Mouse (Mus musculus) lung, embryonic 14.5 days (tissue): ENCODE data around the gene Glod4. TPM values are rescaled to one million over a fixed set of nuclear protein-coding genes. Genes with fewer than 3 reads are reported as not detected.

Source experiments
- ATAC-seq: fragments of 200-750 bp; cut with Nextera tagmentation; 2 replicates; pipeline ENCODE4 v1.8.0; 2017; ENCODE audit warnings: mild to moderate bottlenecking, moderate TSS enrichment, moderate library complexity; ENCODE audit not compliant: insufficient read depth
- DNase-seq: peaks from one replicate; pipeline ENCODE4 v3.0.0-alpha.2; 2015
- H3K27ac ChIP-seq: fragments of 300-500 bp; sonication (generic); 2 replicates; pipeline ENCODE4 v1.5.1; 2014; ENCODE audit warnings: low read depth, mild to moderate bottlenecking, moderate library complexity
- H3K27me3 ChIP-seq: fragments of 300-500 bp; sonication (generic); 2 replicates; pipeline ENCODE4 v1.6.1; 2014; ENCODE audit warnings: low read length, control low read depth; ENCODE audit not compliant: insufficient read depth
- H3K36me3 ChIP-seq: fragments of 300-500 bp; sonication (generic); 2 replicates; pipeline ENCODE4 v1.6.1; 2014; ENCODE audit warnings: control low read depth; ENCODE audit not compliant: insufficient read depth
- H3K4me1 ChIP-seq: fragments of 300-500 bp; sonication (generic); 2 replicates; pipeline ENCODE4 v1.6.1; 2014; ENCODE audit warnings: antibody characterized with exemption, control low read depth; ENCODE audit not compliant: insufficient read depth
- H3K4me2 ChIP-seq: fragments of 300-500 bp; sonication (generic); 2 replicates; pipeline ENCODE4 v1.6.1; 2014; ENCODE audit warnings: mild to moderate bottlenecking
- H3K4me3 ChIP-seq: fragments of 300-500 bp; sonication (generic); 2 replicates; pipeline ENCODE4 v1.5.1; 2014; ENCODE audit warnings: low read depth, low read length
- H3K9ac ChIP-seq: fragments of 300-500 bp; sonication (generic); 2 replicates; pipeline ENCODE4 v1.6.1; 2014
- H3K9me3 ChIP-seq: fragments of 300-500 bp; sonication (generic); 2 replicates; pipeline ENCODE4 v1.6.1; 2016; ENCODE audit warnings: low read depth, low read length, control low read depth
- CTCF ChIP-seq: IDR thresholded peaks from 2 replicates; pipeline ENCODE4 v1.5.1; 2016; ENCODE audit warnings: antibody characterized with exemption, low read depth
- WGBS: fragments of 180-500 bp; shearing (Covaris S2); extraction: QIAGEN DNeasy Blood & Tissue Kit; methylation state at CpG from one replicate; pipeline ENCODE4 v1.1.7; 2014; 5-methylcytosine and 5-hydroxymethylcytosine counted together
- polyA plus RNA-seq: library from polyadenylated mRNA; unstranded; fragments of >200 nt; fragmentation: Nextera tagmentation; extraction: Ambion mirVana; gene quantifications from 2 replicates; pipeline ENCODE4 v1.2.1, GENCODE M21; 2014

The Glod4 gene
- polyA plus RNA-seq, 1 experiment from 2014 or later, result 131 TPM

- 93% methylated on average over 1 of the region's 1 CpGs for WGBS
- no peak overlapping the region for H3K9ac ChIP-seq
- TF ChIP-seq CTCF, result no peak
- DNase-seq (no peak), ATAC-seq (no peak)
- H3K4me1 ChIP-seq, result peaks cover 6% of the 10 kb centered on the region; the same call in 1 of the 2 replicates
- no peak overlapping the region for H3K4me2 ChIP-seq
- peaks cover 4% of the 10 kb centered on the region; the same call in 1 of the 2 replicates for H3K36me3 ChIP-seq
- no peaks in the 10 kb centered on the region for H3K9me3 ChIP-seq
- no peak overlapping the region for H3K4me3 ChIP-seq
- no peaks in the 10 kb centered on the region for H3K27me3 ChIP-seq
- no peak overlapping the region for H3K27ac ChIP-seq
Observed at GRCm38 (mm10) chr11:76123517-76123916, 120.0 kb downstream of the Glod4 start.

GRCm38 (mm10) chr11:76122571-76122970 lies 121.0 kb downstream of the Glod4 start:
- H3K36me3 ChIP-seq, result peaks cover 5% of the 10 kb centered on the region; the same call in 1 of the 2 replicates
- no peak for TF ChIP-seq CTCF
- 79% methylated on average over 2 of the region's 2 CpGs for WGBS
- no peaks in the 10 kb centered on the region for H3K9me3 ChIP-seq
- ATAC-seq (no peak), DNase-seq (no peak)
- no peak overlapping the region for H3K4me3 ChIP-seq
- no peaks in the 10 kb centered on the region for H3K27me3 ChIP-seq
- H3K4me2 ChIP-seq, result no peak overlapping the region
- no peak overlapping the region for H3K9ac ChIP-seq
- H3K4me1 ChIP-seq, result peaks cover 6% of the 10 kb centered on the region; the same call in 1 of the 2 replicates
- no peak overlapping the region for H3K27ac ChIP-seq

- DNase-seq, result no peak
Observed at GRCm38 (mm10) chr11:76121086-76121485, 122.4 kb downstream of the Glod4 start.

GRCm38 (mm10) chr11:76120407-76120901 lies 123.1 kb downstream of the Glod4 start:
- ATAC-seq (peak; percentile 60; the same call in 1 of the 2 replicates), DNase-seq (peak; percentile 72)
- Histone ChIP-seq H3K27me3 (no peaks in the 10 kb centered on the region), H3K9ac (no peak overlapping the region; the same call in 1 of the 2 replicates), H3K4me3 (no peak overlapping the region), H3K27ac (peak overlapping the region; percentile 42), H3K4me1 (peaks cover 6% of the 10 kb centered on the region; the same call in 1 of the 2 replicates), H3K36me3 (peaks cover 8% of the 10 kb centered on the region; the same call in 1 of the 2 replicates), H3K9me3 (no peaks in the 10 kb centered on the region), H3K4me2 (no peak overlapping the region)
- no peak for TF ChIP-seq CTCF
- WGBS, result 23% methylated on average over 10 of the region's 10 CpGs

More at GRCm38 (mm10) chr11:76121086-76121485, 122.4 kb downstream of the Glod4 start:
- WGBS, result 69% methylated on average over 4 of the region's 4 CpGs
- no peak overlapping the region for H3K4me3 ChIP-seq
- H3K4me1 ChIP-seq, result peaks cover 6% of the 10 kb centered on the region; the same call in 1 of the 2 replicates
- H3K9ac ChIP-seq, result no peak overlapping the region
- TF ChIP-seq CTCF, result no peak
- H3K27me3 ChIP-seq, result no peaks in the 10 kb centered on the region
- H3K9me3 ChIP-seq, result no peaks in the 10 kb centered on the region
- peaks cover 8% of the 10 kb centered on the region; the same call in 1 of the 2 replicates for H3K36me3 ChIP-seq
- H3K4me2 ChIP-seq, result no peak overlapping the region
- no peak for ATAC-seq
- H3K27ac ChIP-seq, result no peak overlapping the region

GRCm38 (mm10) chr11:76110416-76110815 lies 133.1 kb downstream of the Glod4 start:
- no peak for DNase-seq
- no peak overlapping the region for H3K4me2 ChIP-seq
- H3K4me3 ChIP-seq, result no peak overlapping the region
- no peaks in the 10 kb centered on the region for H3K9me3 ChIP-seq
- no peak for ATAC-seq
- H3K27me3 ChIP-seq, result no peaks in the 10 kb centered on the region
- no peak overlapping the region for H3K27ac ChIP-seq
- 96% methylated on average over 3 of the region's 3 CpGs for WGBS
- no peak for TF ChIP-seq CTCF
- H3K9ac ChIP-seq, result no peak overlapping the region
- H3K4me1 ChIP-seq, result 0 out of 2 replicates have a peak, but pooled peaks cover 8% of the 10 kb centered on the region
- peaks cover 16% of the 10 kb centered on the region for H3K36me3 ChIP-seq

GRCm38 (mm10) chr11:76106551-76107496 lies 136.7 kb downstream of the Glod4 start:
- H3K27me3 ChIP-seq, result no peaks in the 10 kb centered on the region
- H3K9ac ChIP-seq, result no peak overlapping the region
- peak overlapping the region; percentile 21; the same call in 1 of the 2 replicates for H3K4me2 ChIP-seq
- no peak overlapping the region for H3K4me3 ChIP-seq
- peak overlapping the region; percentile 81 for H3K27ac ChIP-seq
- H3K36me3 ChIP-seq, result 0 out of 2 replicates have a peak, but pooled peaks cover 4% of the 10 kb centered on the region
- DNase-seq (peak; percentile 78), ATAC-seq (peak; percentile 88; the same call in 1 of the 2 replicates)
- no peak for TF ChIP-seq CTCF
- 30% methylated on average over 11 of the region's 11 CpGs for WGBS
- no peaks in the 10 kb centered on the region for H3K9me3 ChIP-seq
- H3K4me1 ChIP-seq, result 0 out of 2 replicates have a peak, but pooled peaks cover 10% of the 10 kb centered on the region

- Histone ChIP-seq H3K27me3 (no peaks in the 10 kb centered on the region), H3K9ac (no peak overlapping the region), H3K4me3 (no peak overlapping the region), H3K36me3 (no peaks in the 10 kb centered on the region), H3K4me1 (peaks cover 39% of the 10 kb centered on the region), H3K4me2 (no peak overlapping the region), H3K9me3 (no peaks in the 10 kb centered on the region; the same call in 1 of the 2 replicates), H3K27ac (peak overlapping the region; percentile 42; the same call in 1 of the 2 replicates)
- TF ChIP-seq CTCF, result no peak
- DNase-seq, result peak; percentile 46
- ATAC-seq, result no peak
Observed at GRCm38 (mm10) chr11:76101154-76101553, 142.4 kb downstream of the Glod4 start.
